Mouse (Mus musculus) heart, postnatal 14 days (tissue): ENCODE measurements at regions not wholly inside any gene's neighbourhood (a gene's known extent, or its start where the extent isn't known, plus 50 kb on each side); places are given as distances from the start of the nearest gene placed in this dataset.
A peak's percentile ranks its signal among the peaks of the same experiment; 100 is the strongest.

Source experiments
- DNase-seq, 2 experiments: peaks; one replicate each; pipeline ENCODE4 v3.0.0; 2021 to 2022
- intact Hi-C: fragments of 180-260 bp; cut with DNase I; formaldehyde crosslinking; loops from one replicate; pipeline ENCODE4 v1.15.1; 2025

- intact Hi-C loops = no loop called here
Observed at GRCm38 (mm10) chr17:44336842-44337241, 148.5 kb downstream of the Clic5 start.

GRCm38 (mm10) chr17:44337253-44337652, 148.9 kb downstream of the Clic5 start:
- DNase-seq = no peak
- intact Hi-C loops = no loop called here

More at GRCm38 (mm10) chr17:44336842-44337241, 148.5 kb downstream of the Clic5 start:
- no peak for DNase-seq

DNA sequence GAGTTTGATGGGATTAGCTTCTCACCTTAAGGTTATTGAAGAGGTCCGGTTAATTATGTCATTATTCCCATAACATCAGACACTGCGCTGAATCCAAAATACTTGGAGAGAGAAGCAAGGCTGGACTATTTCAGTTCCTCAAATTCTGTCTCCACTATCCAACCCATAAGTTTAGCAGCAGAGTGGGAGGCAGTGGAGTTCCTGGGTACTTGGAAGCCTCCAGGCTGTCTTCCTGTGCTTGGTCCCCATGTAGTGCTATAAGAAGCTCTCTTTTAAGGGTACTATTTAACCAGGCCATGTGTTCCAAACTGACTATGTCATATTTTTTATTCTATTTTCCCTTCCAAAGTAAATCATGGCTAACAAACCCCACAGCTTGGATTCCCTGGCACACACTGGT, 156.2 kb downstream of the Clic5 start:
- DNase-seq = no peak
- intact Hi-C loops = no loop called here

DNA sequence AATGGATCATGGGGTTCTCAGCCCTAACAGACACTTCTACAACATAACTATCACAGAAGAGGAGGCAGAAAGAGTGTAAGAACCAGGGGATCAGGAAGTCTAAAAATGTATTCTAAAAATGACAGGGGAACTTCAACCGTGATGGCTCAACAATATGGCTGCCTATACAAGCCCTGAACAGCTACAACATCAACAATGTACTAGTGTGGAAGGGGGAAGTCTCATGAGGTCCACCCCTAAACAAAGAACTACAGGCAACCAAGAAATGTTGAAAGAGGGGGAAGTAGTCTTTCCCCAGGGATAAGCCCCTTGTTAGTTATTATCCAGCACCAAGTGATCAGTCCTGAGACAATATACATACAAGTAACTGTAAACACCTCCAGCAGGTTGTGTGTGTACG, 157.0 kb downstream of the Clic5 start:
- DNase-seq = no peak
- intact Hi-C loops = no loop called here

DNA sequence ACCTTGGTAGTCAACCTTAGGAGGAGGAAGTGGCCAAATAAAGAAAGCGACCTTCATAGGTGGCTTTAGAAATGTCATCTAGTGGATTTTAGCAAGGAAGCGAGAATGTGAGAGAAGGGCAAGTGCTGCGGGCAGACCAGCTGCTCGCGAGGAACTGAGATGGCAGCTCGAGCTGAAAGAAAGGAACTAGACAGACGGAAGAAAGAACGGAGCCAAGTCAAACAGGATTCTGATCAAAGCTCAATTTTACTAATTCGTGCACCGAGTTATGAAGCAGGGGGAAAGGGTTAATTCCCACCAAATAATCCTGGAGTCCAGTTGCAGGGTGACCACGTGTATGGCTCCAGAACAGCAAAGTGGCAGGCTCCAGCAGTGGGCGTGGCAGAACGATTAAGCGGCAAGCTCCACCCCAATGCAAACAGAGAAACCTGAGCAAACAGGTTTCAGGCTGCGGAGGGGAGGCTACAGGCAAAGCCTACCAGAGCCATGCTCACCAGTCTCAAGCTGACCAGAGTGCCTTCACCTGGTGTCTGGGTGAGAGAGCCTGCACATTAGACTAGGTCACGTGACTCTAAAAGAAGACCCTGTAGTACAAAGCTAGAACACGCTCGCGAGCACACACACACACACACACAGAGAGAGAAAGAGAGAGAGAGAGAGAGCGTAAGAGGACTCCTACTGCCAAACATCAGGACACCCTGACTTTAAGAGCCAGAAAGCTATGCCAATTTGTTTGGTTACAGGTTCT, 162.0 kb downstream of the Clic5 start:
- DNase-seq = no peak
- intact Hi-C loops = no loop called here

GRCm38 (mm10) chr17:44350949-44351244, 162.5 kb downstream of the Clic5 start:
- DNase-seq = no peak
- intact Hi-C loops = no loop called here

- no peak for DNase-seq
Observed at GRCm38 (mm10) chr17:44351499-44352117, 163.2 kb downstream of the Clic5 start.

DNA sequence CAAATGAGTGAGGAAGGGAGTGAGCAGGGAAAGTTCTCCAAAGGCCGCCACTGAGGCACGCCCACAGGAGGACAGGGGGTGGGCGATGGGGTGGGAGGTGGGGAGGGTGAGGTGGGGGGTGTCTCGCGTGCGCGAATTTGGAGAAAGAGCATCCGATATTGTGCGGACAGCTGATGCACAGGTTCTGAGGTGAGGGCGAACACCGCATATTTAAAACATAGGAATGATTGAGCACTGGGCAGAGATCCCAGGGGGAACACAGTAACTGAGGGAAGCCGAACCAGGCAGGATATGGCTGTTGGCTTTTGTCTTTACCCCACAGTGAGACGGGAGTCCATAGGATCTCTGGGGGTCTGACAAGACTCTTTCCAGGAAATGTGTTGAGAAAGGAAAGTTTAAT, 163.8 kb downstream of the Clic5 start:
- intact Hi-C loops = no loop called here
- DNase-seq = no peak

More at GRCm38 (mm10) chr17:44351499-44352117, 163.2 kb downstream of the Clic5 start:
- intact Hi-C loops = no loop called here

GRCm38 (mm10) chr17:44363111-44363510, 174.7 kb downstream of the Clic5 start:
- DNase-seq = no peak
- intact Hi-C loops = no loop called here

DNA sequence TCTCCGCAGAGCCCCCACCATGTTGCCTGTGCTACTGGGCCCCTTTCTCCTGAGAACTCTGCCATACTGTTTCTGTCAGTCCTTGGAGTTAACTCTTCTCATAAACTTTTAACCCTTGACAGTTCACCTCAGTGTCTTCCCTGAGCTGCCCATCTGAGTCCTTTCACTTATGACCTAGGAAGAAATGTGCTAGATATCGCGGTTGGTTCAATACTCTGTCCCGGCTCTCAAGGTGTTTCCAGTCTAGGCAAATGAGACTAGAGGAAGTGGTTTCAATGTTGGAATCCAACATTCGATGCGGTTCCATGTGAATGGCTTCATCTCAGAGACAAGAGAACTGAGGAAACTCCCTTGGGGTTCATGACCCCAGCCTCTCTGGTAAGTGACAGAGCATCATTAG, 176.1 kb downstream of the Clic5 start:
- intact Hi-C loops = no loop called here
- no peak for DNase-seq

DNA sequence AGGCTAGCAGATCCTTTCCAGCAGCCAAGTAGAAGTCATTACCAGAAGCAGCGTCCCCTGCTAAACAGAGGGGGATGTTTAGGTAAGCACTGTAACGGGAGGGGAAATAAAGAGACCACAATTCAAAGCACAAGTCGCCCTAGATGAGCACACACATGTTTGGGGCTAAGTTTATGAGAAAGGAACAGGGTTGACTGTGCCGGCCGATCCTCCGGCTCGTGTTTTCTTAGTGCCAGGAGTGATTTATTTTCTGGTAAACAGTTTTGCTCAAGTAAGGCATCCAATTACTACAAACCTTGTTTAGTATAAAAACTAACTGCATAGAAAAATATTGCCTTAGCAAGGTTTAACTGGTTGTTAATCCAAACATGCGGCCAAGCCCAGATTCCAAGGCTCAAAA, 178.1 kb downstream of the Clic5 start:
- intact Hi-C loops = no loop called here
- DNase-seq = no peak

DNA sequence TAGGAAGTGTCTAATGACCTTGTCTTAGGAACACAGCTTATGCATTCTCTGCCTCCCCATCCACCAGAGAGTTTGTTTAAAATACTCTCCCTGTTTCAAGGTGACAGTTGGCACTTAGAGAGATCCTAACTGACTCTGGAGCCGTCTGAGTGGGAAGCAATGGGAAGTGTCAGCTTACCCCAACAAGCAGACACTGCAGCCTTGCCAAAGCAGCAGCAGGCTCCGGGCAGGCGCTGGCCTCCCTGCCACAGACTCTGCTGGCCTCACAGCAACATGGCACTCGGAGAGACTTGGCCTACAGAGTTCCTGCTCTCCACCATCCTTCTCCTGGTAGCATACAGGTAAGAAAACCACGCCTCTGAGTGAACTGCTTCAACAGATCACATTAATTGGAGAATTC, 179.2 kb downstream of the Clic5 start:
- intact Hi-C loops = no loop called here
- no peak for DNase-seq

DNA sequence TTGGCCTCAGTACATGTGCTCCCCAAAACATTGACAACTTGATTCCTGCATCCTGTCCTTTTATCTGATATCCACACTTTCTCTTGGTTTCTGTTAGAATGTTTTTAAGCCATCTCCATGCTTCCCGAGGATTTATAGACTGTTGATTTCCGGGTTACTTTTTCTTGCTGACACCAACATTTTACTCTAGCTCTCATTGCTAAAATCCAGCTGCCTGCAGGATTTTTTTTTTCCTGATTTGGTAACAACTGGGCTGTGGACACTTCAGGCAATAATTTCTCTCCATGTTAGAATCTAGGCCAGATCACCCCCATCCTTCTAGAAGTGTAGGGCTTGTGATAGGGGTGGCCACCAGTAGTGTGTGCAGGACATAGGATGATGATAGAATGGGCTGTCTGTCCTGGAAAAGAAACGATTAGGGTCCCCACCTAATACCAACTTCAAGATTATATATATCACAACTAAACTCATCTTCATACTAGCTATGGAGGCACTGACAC, 182.6 kb downstream of the Clic5 start:
- no peak for DNase-seq
- intact Hi-C loops = no loop called here

GRCm38 (mm10) chr17:44371620-44372019, 183.2 kb downstream of the Clic5 start:
- intact Hi-C loops = no loop called here

DNA sequence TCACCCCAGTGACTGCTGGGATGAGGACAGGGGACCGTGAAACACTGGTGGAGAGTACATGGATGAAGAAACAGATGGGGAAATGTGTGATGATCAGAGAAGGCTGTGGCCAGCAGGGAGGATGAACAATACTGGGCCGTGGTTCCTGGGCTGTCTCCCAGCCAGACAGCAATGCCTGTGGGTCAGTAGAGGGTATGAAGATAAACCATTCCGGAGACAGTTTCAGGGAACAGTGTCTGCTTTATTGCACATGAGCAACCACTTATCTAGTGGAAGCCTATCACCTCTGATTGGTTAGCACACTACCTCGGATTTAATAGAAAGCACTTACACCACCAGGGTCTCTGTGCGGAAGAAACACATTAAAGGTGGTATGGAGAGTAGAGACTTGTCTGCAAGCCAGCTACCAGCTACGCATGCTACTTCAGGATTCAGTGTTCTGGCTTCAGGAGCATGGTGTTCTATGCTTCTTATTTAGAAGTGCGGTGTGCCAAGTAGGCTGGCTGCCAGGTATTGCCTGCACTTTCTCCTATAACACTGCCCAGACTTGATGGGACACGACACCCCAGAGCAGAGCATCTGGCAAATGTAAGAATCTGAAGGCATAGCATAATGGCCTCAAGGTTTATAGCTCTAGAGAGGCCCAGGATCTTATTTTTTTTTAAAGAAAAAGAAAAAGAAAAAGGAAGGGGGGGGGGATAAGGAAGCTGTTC, 185.5 kb downstream of the Clic5 start:
- peak; percentile 36 to 55 for DNase-seq

More at GRCm38 (mm10) chr17:44371620-44372019, 183.2 kb downstream of the Clic5 start:
- peak in 1 of 2 experiments; percentile 2 for DNase-seq

GRCm38 (mm10) chr17:44378391-44378790, 190.0 kb downstream of the Clic5 start:
- DNase-seq = no peak
- intact Hi-C loops = no loop called here

More for the DNA sequence above, 185.5 kb downstream of the Clic5 start:
- intact Hi-C loops = no loop called here

DNA sequence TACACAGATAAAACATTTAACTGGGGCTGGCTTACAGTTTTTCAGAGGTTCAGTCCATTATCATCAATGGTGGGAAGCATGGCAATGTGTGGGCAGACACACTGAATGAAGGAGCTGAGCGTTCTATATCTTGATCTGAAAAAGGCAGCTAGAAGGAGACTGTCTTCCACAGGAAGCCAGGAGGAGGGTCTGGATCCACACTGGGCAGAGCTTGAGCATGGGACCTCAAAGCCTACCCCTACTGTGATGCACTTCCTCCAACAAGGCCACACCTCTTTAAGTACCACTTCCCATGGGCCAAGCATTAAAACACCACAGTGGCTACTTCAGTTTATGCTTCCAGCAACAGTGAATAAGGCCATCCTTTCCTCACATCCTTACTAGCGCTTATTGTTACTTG, 200.5 kb downstream of the Clic5 start:
- DNase-seq = no peak
- intact Hi-C loops = no loop called here

DNA sequence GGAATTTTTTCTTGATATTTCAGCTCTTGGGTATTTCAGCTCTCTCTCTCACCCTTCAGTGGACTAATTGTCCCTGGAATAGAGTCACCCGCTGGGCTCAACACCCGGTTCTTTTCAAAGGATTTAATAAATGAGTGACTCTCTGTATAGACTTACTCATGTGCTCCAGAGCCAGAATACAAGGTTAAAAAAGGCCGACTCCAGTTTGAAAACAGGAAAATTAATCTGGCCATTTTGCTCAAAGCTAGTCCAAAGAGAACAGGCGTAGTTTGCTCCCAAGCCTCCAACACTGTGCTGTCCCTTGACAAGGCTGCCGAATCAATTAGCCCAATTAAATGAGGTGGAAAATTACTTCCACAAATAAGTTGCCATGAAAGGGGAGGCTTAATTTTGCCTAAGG, 209.4 kb downstream of the Clic5 start:
- DNase-seq = no peak
- intact Hi-C loops = no loop called here

DNA sequence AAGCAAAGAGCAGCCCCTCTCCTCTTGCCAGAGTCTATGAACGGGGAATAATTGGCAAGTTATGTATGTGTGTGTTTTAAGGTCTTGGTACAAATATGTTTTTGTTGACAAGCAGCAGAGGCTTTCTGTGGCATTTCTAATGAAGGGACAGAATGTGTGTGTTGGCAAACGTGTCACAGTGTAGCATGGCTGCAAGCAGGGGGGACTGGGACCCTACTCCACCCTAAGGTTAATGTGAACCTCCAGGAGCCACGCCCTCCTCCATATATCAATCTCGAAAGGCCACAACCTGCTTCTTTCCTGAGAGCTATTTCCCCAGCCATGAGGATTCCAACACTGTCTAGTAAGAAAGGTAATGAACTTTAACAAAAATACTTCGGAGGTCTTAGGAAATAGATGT, 209.8 kb downstream of the Clic5 start:
- no peak for DNase-seq
- intact Hi-C loops = no loop called here

GRCm38 (mm10) chr17:44404923-44405322, 216.5 kb downstream of the Clic5 start:
- DNase-seq = no peak
- intact Hi-C loops = no loop called here

DNA sequence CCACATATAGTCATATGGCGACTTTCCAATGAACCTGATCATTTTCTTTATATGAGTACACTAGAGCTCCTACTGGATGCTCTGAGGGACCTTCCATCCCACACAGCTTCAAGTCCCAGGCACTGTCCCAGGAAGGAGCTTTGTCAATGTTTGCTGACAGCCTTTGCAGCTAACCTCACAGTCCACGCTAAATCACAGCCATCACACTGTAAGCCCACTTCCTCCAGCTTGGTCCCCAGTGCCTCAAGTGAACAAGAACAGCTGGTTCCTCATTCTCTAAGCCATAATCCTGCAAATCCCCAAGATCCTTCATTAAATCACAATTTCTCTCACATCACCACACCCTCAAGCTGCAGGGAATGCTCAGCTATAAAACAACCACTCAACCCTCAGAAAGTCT, 222.6 kb downstream of the Clic5 start:
- intact Hi-C loops = no loop called here
- no peak for DNase-seq
